Mouse (Mus musculus) B cell, adult 2 months (primary cell): ENCODE results near the gene Ryr1.
A peak's percentile ranks its signal among the peaks of the same experiment; 100 is the strongest.
"Not testable (repeated sequence)": the region's sequence is repeated elsewhere in the genome, so short reads cannot be mapped to it uniquely, and the experiment has no call there.

Experiments used
- DNase-seq, 2 experiments: peaks; one replicate each; pipeline ENCODE4 v3.0.0; 2022

Ryr1 gene

DNA sequence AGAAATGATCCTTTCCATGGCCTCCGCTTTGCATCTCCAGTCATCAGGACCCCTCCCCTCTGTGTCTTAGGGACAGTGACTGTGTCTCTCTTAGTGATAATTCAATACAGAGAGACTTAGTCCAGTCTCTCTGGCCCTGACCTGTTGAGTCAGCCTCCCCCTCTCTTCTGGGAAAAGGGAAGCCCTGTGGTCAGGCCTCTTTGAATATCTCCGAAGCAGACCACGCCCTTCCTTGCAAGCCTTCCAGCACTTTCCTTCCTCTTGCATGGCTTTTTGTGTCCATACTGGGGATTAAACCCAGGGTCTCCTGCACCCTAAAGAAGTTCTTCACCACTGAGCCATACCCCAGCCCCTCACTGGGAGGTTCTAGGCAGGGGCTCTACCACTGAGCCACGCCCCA lies 19.0 kb upstream of the Ryr1 start:
- no peak for DNase-seq

DNA sequence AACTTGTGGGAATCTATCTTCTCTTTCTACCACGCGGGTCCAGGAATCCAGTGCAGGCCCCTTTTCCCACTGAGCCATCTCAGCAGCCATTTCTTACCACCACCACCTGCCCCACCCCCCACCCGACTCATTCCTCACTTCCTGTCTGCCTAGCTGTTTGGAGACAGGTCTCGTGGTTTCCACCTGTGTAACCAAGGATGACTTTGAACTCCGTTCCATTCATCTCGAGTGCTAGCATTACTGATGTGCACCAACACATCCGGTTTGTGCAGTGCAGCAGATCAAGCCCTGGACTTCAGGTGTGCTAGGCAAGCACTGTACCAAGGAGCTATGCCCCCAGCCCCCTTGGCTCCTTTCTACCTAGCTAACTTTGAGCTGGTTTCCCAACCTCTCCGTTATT lies 16.4 kb upstream of the Ryr1 start:
- no peak for DNase-seq

DNA sequence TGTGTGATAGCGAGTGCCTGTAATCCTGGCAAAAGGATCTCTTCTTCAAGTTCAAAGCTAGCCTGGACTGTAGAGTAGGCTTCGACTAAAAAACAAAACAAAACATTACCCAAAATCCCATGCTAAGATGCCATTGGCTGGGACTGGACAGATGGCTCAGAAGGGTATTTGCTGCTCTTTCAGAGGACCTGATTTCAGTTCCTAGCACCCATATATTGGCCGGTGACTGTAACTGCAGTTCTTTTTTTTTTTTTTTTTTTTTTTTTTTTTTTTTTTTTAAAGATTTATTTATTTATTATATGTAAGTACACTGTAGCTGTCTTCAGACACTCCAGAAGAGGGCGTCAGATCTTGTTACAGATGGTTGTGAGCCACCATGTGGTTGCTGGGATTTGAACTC lies 14.3 kb upstream of the Ryr1 start:
- DNase-seq, result not testable (repeated sequence)

DNA sequence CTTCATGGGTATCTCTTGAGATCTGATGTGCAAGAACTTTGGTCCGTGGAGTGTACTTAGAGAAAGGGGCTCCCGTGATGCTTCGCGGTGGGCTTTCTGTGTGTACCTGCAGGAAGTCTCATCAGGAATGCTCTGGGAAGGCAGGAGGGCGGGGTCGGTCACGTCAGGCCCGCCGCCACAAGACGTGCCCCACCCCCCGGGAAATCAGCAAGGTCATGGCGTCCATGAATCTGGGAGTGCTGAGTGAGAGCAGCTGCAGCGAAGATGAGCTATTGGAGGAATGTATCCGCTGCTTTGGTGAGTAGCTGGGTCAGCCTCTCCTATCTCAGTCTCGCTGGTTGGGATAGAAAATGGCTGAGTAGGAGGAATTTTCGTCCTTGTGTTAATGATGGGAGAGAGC lies 12.4 kb upstream of the Ryr1 start:
- no peak for DNase-seq

DNA sequence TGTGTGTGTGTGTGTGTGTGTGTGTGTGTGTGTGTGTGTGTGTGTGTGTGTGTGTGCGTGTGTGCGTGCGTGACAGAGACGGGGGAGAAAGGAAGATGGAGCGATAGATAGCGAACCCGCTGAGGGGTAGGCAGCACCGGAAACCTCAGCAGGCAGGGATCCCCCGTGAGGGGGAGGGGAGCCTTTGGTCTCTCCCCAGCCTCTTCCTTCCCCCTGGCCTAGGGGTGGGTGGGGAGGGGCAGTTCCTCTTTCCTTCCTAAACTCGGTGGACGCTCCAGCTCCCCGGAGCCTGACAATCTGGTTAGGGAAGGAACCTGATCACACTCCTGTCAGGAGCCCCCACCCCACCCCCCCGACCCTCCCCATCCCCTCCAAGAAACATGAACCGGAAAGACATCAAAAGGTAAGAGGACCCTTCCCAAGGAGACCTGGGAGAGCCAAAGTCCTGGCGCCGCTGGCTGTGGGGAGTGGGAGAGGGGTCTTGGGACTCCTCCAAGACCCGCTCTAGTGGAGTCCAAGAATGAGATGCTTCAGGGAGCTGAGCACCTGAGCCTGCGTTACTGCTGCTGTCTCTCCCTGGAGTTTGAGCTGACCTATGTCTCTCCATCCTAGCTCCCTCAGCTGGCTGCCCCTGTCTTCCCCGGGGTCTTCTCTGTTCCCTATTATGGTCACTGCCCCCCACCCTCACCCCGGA lies 9.9 kb upstream of the Ryr1 start, which contains the start of gene Rasgrp4:
Gene Rasgrp4, plus strand, starts transcription at position 159 of the 694 bp plus-strand sequence.
- peak; percentile 71 to 75 for DNase-seq

DNA sequence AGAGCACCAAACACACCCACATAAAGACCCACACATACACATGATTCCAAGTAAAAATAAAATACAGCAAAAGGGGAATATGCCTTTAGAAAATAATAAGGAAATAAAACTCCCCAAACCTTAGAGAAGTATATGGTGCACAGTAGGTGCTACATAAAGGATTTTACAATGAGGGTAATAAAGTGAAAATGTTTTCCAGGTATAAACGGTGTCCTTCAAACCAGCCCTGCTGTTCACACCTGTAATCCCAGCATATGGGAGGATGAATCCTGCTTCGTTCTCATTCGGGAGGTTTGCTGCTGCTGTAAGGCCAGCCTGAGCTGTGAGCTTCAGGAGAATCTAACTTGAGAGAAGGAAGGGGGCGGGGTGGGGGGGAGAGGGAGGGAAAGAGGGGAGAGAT lies 9.3 kb upstream of the Ryr1 start:
- DNase-seq, result no peak

GRCm38 (mm10) chr7:29128725-29129124 lies 3.7 kb upstream of the Ryr1 start:
- peak in 1 of 2 experiments; percentile 24 for DNase-seq

DNA sequence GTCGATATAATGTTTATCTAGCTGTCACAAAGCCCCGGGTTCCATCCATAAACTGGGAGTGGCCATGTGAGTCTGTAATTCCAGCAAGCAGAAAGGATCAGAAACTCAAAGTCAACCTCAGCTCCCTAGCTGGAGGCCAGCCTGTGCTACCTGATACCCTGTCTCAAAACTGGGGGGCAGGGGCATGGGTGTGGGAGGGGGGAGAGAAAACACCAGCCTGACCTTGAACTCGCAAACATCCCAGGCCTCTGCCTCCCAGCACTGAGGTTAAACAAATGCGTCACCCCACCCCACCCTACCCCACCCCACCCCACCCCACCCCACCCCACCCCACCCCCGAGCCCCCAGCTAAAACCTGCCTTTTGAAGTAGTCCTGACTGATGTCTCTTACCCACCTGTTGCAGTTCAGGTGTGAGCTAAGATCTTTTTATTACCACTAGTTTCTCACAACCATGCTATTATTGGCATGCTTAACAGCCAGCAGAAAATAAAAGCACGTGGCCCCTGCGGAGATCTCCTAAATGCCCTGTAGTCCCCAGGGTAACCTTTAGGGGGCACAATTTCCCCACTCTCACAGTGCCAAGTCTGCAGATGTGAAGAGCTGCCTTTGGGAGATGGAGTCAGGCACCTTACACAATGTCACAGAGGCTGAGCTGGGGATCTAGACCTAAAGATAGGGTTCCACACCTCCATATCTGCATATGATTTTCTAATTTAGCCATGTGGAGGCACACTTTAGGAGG lies 1.4 kb upstream of the Ryr1 start:
- DNase-seq, result peak; percentile 87 to 90

- DNase-seq, result no peak
These were observed 1.2 kb downstream of the Ryr1 start for GRCm38 (mm10) chr7:29123531-29124358.

GRCm38 (mm10) chr7:29122821-29123220 lies 2.2 kb downstream of the Ryr1 start:
- DNase-seq, result no peak

GRCm38 (mm10) chr7:29119526-29119925 lies 5.5 kb downstream of the Ryr1 start:
- no peak for DNase-seq

- no peak for DNase-seq
These were observed 6.7 kb downstream of the Ryr1 start for GRCm38 (mm10) chr7:29118142-29118851.

DNA sequence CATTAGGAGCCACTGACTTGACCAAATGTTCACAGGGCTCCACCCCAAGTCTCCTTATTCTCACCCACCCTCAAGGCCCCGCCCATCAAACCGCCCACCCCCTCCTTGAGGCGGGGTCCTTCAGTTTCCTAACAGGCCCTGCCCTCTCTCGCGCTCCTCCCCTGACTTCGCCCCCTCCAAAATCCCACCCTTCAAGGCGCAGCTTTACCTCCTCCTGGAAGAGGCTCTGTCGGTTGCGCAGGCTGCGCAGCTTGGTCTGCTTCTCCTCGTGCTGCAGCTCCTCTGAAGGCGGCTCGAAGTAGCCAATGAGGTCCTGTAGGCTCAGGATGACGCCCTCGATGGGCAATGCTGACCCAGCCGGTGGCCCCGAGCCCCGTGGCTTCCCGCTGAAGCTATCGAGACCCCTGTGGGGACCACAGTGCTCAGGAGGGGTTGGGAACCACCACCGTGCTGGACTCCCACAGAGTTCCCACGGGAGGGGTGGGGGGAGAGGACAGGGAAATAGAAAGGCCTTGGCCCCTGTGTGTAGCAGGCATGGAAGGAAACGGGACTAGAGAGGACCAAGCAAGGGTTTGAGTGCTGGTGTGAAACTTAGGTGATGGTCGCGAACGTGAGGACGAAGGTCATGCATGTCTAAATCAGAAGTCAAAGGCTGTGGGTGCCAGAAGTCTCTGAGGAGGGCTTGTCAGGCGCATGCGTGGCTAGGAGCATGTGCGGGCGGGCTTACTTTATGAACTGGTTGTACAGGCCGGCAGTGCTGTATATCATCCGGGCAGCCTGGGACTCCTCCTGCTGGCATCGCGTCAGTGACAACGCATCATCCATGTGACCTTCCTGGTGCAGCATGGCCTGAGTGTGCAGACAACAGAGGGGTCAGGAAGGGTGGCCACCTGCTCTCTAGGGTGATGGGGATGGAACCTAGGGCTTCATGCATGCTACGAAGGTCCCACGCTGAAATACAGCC lies 15.7 kb downstream of the Ryr1 start:
- no peak for DNase-seq

GRCm38 (mm10) chr7:29101286-29102017 lies 23.5 kb downstream of the Ryr1 start:
- DNase-seq, result no peak

DNA sequence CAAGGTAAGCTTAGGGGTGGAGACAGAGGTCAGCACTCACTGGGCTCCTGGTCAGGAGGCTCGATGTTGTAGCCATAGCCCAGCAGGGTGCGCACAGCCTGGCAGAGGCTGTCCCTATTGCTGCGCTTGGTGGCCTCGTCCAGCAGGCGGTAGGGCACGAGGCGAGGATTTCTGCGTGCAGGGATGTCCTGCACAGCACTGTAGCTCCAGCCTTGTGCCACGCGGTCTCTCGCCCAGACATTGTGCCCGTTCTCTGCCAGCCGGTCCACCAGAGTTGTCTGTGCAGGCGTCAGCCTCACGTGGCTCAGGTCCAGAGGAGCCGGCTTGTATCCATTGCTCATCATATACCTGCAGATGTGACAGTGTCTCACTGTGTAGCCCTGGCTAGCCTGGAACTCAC lies 27.8 kb downstream of the Ryr1 start:
- DNase-seq, result no peak

GRCm38 (mm10) chr7:29088817-29089216 lies 36.2 kb downstream of the Ryr1 start:
- no peak for DNase-seq

DNA sequence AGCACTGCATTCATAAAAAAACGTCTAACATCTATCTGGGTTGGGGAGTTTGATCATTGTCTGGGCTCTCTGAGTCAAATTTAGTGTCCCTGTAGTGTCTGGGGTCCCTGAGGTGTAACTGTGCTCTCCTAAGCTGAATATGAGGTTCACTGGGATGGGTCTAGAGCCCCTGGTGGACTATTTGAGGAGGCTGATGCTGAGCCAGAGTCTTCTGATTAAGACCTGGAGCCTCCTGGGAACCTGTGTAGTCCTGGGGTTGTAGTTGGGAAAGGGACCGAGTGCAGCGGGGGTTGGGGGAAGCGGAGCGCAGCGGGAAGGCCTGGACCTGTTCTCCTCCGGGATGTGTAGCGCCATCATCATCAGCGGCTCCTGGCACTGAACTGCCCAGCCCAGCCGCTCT lies 38.1 kb downstream of the Ryr1 start:
- no peak for DNase-seq

DNA sequence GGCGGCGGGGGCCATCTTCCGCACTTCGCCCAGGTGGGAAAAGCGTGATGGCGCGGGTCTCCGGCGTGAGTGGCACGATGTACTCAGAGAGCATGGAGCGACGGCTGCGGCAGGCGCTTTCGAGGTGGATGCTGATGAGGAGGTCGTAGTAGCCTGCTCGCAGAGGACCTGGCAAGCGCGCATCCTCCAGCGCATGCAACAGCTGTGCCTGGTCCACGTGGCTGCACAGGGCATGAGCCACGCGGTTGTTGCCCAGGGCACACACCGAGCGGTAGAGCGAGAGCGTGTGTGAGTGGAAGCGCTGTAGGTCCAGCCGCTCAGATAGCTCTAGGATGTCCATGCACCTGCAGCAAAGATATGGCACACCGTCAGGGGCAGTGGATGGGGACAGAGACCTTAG lies 39.0 kb downstream of the Ryr1 start:
- DNase-seq, result no peak

DNA sequence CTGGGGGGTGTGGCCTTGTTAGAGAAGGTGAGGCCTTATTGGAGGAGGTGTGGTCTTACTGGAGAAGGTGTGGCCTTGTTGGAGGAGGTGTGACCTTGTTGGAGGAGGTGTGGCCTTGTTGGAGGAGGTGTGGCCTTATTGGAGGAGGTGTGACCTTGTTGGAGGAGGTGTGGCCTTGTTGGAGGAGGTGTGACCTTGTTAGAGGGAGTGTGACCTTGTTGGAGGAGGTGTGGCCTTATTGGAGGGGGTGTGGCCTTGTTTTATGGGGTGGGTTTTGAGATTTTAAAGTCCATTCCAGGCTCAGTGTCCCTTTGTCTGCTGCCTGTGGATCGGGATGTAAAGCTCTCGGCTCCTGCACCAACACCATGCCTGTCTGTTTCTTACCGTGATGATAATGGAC lies 40.6 kb downstream of the Ryr1 start:
- DNase-seq, result no peak

DNA sequence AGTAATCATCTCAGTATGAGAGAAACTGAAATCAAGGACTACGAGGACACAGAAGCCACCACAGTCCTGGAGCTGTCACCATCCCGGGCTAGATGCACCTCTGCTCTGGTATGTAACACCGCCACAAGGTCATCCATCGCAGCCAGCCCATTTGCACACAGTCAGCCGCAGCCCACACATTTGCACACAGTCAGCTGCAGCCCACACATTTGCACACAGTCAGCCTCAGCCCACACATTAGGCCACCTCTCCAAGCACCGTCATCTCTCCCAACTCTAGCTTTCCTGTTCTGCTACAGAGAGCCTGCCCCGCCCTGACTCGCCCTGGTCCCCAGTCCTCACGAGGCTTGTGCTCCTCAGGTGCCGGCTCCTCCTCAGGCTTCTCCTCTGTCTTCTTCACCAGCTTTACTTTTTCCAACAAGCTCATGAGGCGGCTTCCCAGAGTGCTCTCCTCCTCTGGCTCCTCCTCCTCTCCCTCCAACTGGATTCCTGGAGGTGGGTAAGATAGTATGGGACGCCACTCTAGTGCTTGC lies 45.5 kb downstream of the Ryr1 start:
- no peak for DNase-seq

DNA sequence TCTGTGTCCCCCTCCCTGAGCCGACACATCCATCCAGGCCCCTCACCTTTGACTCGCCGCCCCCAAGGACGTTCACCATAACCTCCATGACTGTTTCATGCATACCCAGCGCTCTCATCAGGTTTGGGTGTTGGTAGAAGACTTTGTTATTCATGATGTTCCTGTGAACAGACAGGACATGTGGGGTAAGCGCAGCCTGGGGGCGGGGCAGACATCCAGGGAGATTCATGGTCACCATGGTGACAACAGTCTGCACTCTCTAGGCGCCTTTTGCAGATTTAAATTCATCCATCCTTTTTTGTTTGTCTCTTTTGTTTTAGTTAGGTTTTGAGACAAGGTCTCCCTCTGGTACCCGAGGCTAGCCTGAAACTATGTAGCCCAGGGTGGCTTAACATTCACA lies 48.0 kb downstream of the Ryr1 start:
- DNase-seq, result no peak
